Mouse (Mus musculus): ENCODE results near the gene Rbbp4.
A peak's percentile ranks its signal among the peaks of the same experiment; 100 is the strongest.

Gene Rbbp4

DNA sequence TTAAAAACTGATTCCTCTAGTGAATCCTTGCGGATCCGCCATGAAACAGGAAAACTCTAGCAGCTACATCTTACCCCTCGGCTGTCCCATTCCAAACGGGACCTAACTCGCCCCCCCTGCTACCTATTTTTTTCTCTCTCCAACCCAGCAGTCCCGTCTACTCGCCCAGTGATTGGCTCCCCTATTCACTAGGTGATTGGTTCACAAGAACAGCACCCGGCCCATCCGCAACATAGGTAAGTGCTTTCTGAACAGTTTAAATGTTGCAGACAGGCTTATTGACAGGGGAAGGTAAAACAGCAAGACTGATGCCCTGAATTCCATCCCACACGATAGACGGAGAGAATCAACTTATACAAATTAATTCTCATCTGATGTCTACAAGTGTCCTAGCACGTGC is 18.0 kb upstream of the Rbbp4 start:
- DNase-seq (ENCODE audit: low spot score), result no peak

DNA sequence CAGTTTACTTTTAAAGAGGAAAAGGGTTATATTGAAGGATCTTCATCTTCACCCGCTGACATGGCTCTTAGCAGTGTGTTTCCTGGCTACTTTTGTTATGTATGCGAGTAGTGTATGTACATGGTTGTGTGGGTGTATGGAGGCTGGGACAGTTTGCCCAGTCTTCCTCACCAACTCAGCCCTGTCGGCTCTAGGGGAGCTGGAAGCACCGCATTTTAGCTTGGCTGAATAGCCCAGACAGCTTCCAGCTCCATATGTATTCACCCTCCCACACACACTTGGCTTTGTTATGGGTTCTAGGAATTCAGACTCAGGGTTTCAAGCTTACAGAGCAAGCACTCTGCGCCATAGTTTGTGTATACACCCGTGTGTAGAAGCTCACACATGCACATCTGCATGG is 15.9 kb upstream of the Rbbp4 start:
- DNase-seq (ENCODE audit: low spot score), result no peak

DNA sequence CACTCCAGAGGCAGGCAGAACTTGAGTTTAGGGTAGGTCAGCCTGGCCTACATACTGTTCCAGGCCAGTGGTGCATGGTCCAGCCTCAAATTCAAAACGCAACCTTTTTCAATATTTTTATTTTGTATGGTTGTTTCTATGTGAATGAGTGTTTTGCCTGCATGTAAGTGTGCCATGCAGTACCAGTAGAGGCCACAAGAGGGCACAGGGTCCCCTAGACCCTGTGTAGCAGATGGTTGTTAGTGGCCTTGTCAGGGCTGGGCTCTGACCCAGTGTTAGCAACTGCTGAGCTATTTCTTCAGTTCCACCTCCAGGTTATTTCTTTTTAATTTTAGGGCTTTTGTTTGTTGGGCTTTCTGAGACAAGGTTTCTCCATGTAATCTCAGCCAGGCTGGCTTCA is 15.5 kb upstream of the Rbbp4 start:
- DNase-seq (ENCODE audit: low spot score), result peak; percentile 81

- DNase-seq (ENCODE audit: low spot score), result no peak
Measured at GRCm38 (mm10) chr4:129346481-129347154, 11.4 kb upstream of the Rbbp4 start.

DNA sequence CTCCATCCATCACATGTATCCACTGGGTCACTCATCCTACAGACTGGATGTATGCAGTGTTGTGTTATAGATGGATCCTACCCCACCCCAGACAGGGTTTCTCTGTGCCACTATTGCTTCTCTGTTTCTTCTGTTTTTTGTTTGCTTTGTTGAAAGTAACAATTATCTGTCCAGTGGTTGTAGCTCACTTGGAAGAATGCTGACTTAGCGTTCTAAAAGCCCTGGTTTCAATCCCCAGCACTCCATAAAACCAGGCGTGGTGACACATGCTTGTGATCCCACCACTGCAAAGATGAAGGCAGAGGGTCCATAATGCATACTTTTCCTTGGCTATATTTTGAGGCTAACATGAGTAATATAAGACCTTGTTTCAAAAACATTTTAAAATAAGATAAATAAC is 7.5 kb upstream of the Rbbp4 start:
- no peak for DNase-seq (ENCODE audit: low spot score)

- DNase-seq (ENCODE audit: low spot score), result no peak
Measured at GRCm38 (mm10) chr4:129341888-129342287, 6.7 kb upstream of the Rbbp4 start.

DNA sequence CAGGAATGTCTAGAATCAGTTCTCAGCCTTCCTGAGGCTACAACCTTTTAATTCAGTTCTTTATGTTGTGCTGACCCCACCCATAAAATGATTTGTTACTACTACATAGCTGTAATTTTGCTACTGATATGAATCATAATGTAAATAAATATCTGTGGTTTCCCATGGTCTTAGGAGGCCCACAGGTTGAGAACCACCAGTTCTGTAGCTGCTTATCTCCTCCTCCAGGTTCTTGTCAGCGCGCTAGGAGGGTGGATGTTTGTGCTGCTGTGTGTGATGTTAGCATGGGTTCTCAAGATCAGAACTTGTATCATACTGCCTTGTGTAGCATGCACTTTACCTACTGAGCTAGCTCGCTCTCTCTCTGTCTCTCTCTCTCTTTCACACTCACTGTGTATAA is 4.6 kb upstream of the Rbbp4 start:
- DNase-seq (ENCODE audit: low spot score), result no peak

- no peak for DNase-seq (ENCODE audit: low spot score)
Measured at GRCm38 (mm10) chr4:129336291-129336690, 1.1 kb upstream of the Rbbp4 start.

DNA sequence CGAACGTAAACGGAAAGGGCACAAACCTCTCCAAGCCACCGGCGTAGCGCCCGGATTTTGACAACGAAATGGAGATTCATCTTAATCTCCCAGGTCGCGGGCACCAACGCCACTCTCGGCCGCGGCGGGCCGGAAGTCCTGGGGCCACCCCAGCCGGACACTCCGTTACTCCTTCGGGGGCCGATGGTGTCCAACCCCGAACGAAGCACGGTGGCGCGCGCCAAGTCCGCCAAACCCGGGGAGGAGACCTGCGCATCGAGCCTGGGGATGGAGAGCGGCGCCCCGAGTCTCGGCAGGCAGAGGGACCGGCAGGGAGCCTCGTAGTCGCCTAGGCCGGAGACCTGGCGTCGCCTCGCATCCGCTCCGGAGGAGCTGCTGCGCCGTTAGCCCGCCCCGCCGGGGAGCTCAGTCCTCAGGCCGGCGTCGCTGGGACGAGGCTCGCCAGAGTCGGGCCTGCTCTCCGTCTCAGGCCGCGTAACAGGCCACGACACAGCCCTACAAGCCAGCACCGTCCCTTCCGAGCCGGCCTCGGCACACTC is 424 bp downstream of the Rbbp4 start:
- no peak for DNase-seq (ENCODE audit: low spot score)

GRCm38 (mm10) chr4:129332846-129333245 is 2.3 kb downstream of the Rbbp4 start:
- DNase-seq (ENCODE audit: low spot score), result peak; percentile 65

DNA sequence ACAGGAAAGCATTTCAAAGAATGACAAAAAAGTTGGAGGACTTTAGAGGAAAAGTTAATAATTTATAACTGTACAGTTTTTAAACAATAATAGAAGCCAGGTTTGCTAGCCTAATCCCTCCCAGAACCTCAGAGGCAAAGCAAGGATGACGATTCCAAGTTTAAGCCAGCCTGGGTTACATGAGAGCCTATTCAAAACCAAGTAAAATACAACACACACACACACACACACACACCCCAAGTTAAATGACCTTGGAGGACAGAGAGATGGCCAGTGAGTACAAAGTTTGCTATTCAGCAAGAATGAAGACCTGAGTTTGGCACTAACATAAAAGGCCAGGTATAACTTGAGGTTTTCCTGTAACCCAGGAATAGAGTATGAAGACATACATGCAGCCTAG is 9.0 kb downstream of the Rbbp4 start:
- DNase-seq (ENCODE audit: low spot score), result no peak

GRCm38 (mm10) chr4:129324756-129325155 is 10.4 kb downstream of the Rbbp4 start:
- DNase-seq (ENCODE audit: low spot score), result no peak

DNA sequence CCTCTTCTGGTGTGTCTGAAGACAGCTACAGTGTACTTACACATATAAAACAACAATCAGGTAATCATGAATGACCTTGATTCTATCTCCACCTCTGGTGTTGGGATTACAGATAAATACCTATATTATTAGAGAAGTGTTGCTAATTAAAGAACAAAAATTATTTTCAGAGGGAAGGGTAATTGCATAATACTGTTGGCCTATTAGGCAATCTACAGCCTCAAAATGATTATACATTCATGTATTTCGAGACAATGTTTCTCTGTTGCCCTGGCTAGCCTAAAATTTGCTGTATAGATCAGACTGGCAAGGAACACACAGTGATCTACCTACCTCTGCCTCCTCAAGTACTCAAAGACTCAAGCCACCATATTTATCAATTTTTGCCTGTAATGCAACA is 11.7 kb downstream of the Rbbp4 start:
- no peak for DNase-seq (ENCODE audit: low spot score)

DNA sequence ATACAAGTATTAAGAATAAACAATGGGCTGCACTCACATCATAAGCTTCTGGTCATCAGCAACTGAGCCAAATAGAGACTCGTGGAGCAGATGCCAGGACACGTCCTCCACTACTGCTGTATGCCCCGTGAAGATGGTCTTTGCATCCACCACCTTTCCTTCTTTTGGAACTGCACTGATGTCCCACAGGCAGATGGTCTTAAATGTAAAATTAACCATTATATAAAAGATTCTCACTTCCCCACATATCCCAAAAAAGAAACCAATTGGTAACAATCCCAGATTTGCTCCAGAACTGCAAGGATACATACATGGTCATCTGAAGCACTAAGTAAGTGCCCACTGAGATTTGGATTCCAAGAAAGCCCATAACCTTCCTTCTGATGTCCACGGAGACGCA is 13.1 kb downstream of the Rbbp4 start:
- no peak for DNase-seq (ENCODE audit: low spot score)

DNA sequence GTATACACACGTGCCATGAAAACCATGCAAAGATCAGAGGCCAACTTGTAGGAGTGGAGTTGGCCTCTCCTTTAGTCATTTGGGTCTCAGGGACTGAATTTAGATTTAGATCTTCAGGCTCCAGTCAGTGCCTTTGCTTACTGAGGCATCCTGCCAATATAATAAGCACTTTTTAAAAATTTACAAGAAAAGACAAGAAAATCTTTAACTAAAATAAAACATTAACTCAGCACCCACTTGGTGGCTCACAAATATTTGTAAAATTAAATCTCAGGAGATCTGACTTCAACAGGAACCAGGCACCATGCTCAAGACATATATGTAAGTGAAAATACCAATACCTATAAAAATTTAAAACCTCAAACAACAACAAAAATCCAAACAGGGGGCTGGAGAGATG is 14.3 kb downstream of the Rbbp4 start:
- no peak for DNase-seq (ENCODE audit: low spot score)

- DNase-seq (ENCODE audit: low spot score), result no peak
Measured at GRCm38 (mm10) chr4:129313886-129314285, 21.3 kb downstream of the Rbbp4 start.

DNA sequence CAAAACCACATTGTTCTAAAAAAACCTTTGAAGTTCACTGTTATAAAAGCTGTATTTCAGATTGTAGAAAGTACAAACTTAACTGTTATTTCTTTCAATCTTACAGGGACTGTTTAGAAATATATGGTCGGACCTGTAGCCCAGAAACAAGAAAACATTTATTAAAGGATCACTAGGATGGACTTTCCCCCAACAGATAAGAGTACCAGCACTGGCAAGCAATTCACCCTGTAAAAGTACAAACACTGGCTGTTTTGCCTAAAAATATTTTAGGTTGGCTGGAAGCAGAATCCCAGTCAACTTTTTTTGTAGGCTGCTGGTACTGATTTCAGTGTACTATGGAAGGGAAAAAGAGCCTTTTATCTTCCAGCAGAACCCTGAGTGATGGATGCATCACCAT is 27.2 kb downstream of the Rbbp4 start:
- DNase-seq (ENCODE audit: low spot score), result no peak

DNA sequence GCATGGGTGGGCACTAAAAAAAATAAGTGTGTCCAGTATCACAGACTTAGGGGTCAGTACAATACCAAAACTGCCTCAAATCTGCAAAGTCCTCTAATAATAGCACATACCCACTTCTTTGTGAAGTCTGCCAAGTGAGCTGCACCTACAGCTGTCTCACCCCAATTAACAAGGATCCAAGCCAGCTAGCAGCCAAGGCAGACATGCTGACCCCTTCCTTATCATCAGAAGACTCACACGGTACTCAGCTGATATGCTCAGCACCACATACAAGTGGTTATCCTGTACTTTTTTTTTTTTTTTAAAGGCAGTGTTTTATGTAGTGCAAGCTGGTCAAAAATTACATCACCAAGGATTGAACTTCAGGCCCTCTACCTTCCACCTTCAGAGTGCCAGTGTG is 30.9 kb downstream of the Rbbp4 start:
- DNase-seq (ENCODE audit: low spot score), result no peak

GRCm38 (mm10) chr4:129303816-129304215 is 31.4 kb downstream of the Rbbp4 start:
- peak; percentile 56 for DNase-seq (ENCODE audit: low spot score)

GRCm38 (mm10) chr4:129303401-129303800 is 31.8 kb downstream of the Rbbp4 start:
- DNase-seq (ENCODE audit: low spot score), result peak; percentile 84

DNA sequence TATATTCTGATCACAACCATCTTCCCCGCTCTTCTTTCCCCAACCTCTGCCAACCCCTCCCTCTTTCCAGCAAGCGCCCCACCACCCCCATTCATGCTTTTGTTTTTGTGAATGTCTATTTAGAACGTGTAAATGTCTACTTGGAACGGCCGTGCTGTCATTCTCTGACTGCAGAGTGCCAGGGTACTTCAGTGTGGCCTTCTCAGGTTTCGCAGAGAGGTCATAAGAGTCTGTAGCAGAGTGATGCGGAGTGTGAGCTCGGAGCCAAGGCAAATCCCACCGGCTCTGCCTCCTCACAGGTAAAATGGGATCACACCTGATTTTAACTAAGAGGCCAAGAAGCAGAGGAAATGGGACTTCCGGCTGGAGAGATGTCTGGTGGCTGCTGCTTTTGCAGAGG is 36.0 kb downstream of the Rbbp4 start:
- DNase-seq (ENCODE audit: low spot score), result no peak

GRCm38 (mm10) chr4:129297724-129298123 is 37.4 kb downstream of the Rbbp4 start:
- no peak for DNase-seq (ENCODE audit: low spot score)

DNA sequence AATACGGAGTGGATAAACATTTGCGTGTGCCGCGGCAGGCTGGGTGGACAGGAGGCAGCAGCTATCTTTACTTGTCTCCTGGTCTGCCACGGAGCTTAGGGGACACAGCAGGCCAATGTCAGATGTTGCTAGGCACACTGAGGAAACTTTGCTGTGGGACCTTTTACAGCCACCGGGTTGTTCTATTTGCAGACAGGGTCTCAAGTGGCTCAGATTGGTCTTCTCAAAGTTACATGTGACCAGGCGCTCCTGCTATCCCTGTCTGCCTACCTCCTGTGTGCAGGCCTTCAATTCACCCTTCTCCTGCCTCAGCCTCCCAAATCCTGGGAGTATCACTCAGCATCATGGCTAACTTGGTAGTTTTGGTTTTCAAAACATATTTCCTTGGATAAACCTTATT is 39.1 kb downstream of the Rbbp4 start:
- DNase-seq (ENCODE audit: low spot score), result no peak

GRCm38 (mm10) chr4:129295188-129295587 is 40.0 kb downstream of the Rbbp4 start:
- DNase-seq (ENCODE audit: low spot score), result no peak
